Comparison of ENCODE assay signal across 24 mouse cellular contexts in genomic region chr1:125345448-125345847, GRCm38 (mm10).
A peak's percentile ranks its signal among the peaks of the same experiment; 100 is the strongest.
DNase-seq lines count a peak whose midpoint lies in the region; ATAC-seq and TF ChIP-seq lines count a peak whose summit lies in the region.
"Had no signal": no experiment of that assay in that cellular context is flagged by ENCODE, and none has a peak within 500 bp of the region (broad histone marks: within the 10 kb centered on the region; RNA-seq: fewer than 3 reads in every experiment).

No protein-coding gene starts in this region.

- no peaks in the 10 kb centered on the region for H3K4me1 ChIP-seq in liver, postnatal 0 days (ENCODE audit: insufficient read depth)
- no peaks in the 10 kb centered on the region for H3K4me1 ChIP-seq in liver, embryonic 12.5 days
- no peaks in the 10 kb centered on the region for H3K4me1 ChIP-seq in E14TG2a.4 (replicated peaks; ENCODE audit: low read depth, low read length)
- no peaks in the 10 kb centered on the region for H3K4me1 ChIP-seq in hindbrain, embryonic 16.5 days (ENCODE audit: control insufficient read depth, insufficient read depth, low read depth, low read length)
- H3K4me1 ChIP-seq: forebrain, embryonic 10.5 days; forebrain, embryonic 13.5 days; heart, embryonic 13.5 days had no signal

- no peaks in the 10 kb centered on the region for H3K9me3 ChIP-seq in liver, postnatal 0 days (ENCODE audit: low read length)
- H3K9me3 ChIP-seq in liver, embryonic 12.5 days (replicated peaks): peaks cover 8% of the 10 kb centered on the region; the same call in 1 of the 2 replicates
- peaks cover 46% of the 10 kb centered on the region for H3K9me3 ChIP-seq in E14TG2a.4 (ENCODE audit: low read length)
- peaks cover 2% of the 10 kb centered on the region; the same call in 1 of the 2 replicates for H3K9me3 ChIP-seq in hindbrain, embryonic 16.5 days (ENCODE audit: control insufficient read depth, low read length)

- H3K27me3 ChIP-seq in liver, postnatal 0 days (ENCODE audit: insufficient read depth, low read length): no peaks in the 10 kb centered on the region
- no peaks in the 10 kb centered on the region for H3K27me3 ChIP-seq in liver, embryonic 12.5 days (replicated peaks)
- H3K27me3 ChIP-seq in E14TG2a.4 (ENCODE audit: insufficient read depth, low read length): no peaks in the 10 kb centered on the region
- no peaks in the 10 kb centered on the region for H3K27me3 ChIP-seq in hindbrain, embryonic 16.5 days (replicated peaks; ENCODE audit: control insufficient read depth, insufficient read depth, low read length)
- H3K27me3 ChIP-seq: forebrain, embryonic 13.5 days; heart, embryonic 13.5 days had no signal

- 0 out of 2 replicates have a peak, but pooled peaks have one; percentile 27 for ATAC-seq in liver, postnatal 0 days
- ATAC-seq in liver, embryonic 12.5 days: no peak
- ATAC-seq in megakaryocyte, adult 5-6 weeks (ENCODE audit: poor library complexity, severe bottlenecking): peak; percentile 46
- ATAC-seq in hindbrain, embryonic 16.5 days: no peak
- ATAC-seq: activated CD4-positive, CD25-positive, alpha-beta regulatory T cell, adult 4 months; CD4-positive, CD25-positive, alpha-beta regulatory T cell, adult 4 months; forebrain, embryonic 13.5 days; forebrain, embryonic 16.5 days; intestine, postnatal 0 days had no signal

- H3K4me3 ChIP-seq in liver, postnatal 0 days (ENCODE audit: low read depth, low read length): no peak overlapping the region
- no peak overlapping the region for H3K4me3 ChIP-seq in liver, embryonic 12.5 days
- 0 out of 2 replicates have a peak overlapping the region, but pooled peaks have one; percentile 26 for H3K4me3 ChIP-seq in E14TG2a.4 (replicated peaks; ENCODE audit: low read length)
- no peak overlapping the region for H3K4me3 ChIP-seq in gastrocnemius, adult 2 months
- no peak overlapping the region for H3K4me3 ChIP-seq in hindbrain, embryonic 16.5 days (ENCODE audit: low read length)
- H3K4me3 ChIP-seq: forebrain, embryonic 10.5 days; forebrain, embryonic 13.5 days; heart, embryonic 13.5 days had no signal

- H3K4me2 ChIP-seq in liver, postnatal 0 days (ENCODE audit: low read depth, low read length): no peak overlapping the region
- H3K4me2 ChIP-seq in liver, embryonic 12.5 days: no peak overlapping the region
- H3K4me2 ChIP-seq in hindbrain, embryonic 16.5 days (ENCODE audit: low read length): no peak overlapping the region
- H3K4me2 ChIP-seq: forebrain, embryonic 13.5 days; heart, embryonic 13.5 days; hindbrain, embryonic 14.5 days had no signal

- 82% methylated on average over 6 of the region's 6 CpGs for WGBS in liver, postnatal 0 days (ENCODE audit: insufficient replicate concordance)
- WGBS in liver, embryonic 12.5 days (ENCODE audit: insufficient replicate concordance): 78% methylated on average over 6 of the region's 6 CpGs
- WGBS in hindbrain, embryonic 16.5 days: 95% methylated on average over 6 of the region's 6 CpGs

- DNase-seq in liver, postnatal 0 days: no peak
- no peak for DNase-seq in gastrocnemius, adult 2 months
- DNase-seq: adrenal gland, adult 8-10 months; adrenal gland, postnatal 25 days; cerebellum, adult 11-12 months; cerebellum, adult 8-10 months; cerebellum, postnatal 36 days; gastrocnemius, postnatal 10 days; gastrocnemius, postnatal 36 days; heart, adult 18-20 months; heart, postnatal 14 days; heart, postnatal 4 days had no signal

- no peaks in the 10 kb centered on the region for H3K36me3 ChIP-seq in liver, postnatal 0 days (replicated peaks; ENCODE audit: insufficient read depth, low read length)
- no peaks in the 10 kb centered on the region for H3K36me3 ChIP-seq in liver, embryonic 12.5 days
- H3K36me3 ChIP-seq in E14TG2a.4 (ENCODE audit: insufficient read depth, low read length): no peaks in the 10 kb centered on the region
- H3K36me3 ChIP-seq in hindbrain, embryonic 16.5 days (ENCODE audit: control insufficient read depth, insufficient read depth, low read length): no peaks in the 10 kb centered on the region
- H3K36me3 ChIP-seq: forebrain, embryonic 10.5 days; heart, embryonic 13.5 days had no signal

- intact Hi-C loops in gastrocnemius, adult 2 months (cut with DNase I): no loop called here

- no peak overlapping the region for H3K27ac ChIP-seq in liver, postnatal 0 days (ENCODE audit: low read depth)
- no peak overlapping the region for H3K27ac ChIP-seq in liver, embryonic 12.5 days
- H3K27ac ChIP-seq in gastrocnemius, adult 2 months: no peak overlapping the region
- no peak overlapping the region for H3K27ac ChIP-seq in hindbrain, embryonic 16.5 days (ENCODE audit: low read depth, low read length)
- H3K27ac ChIP-seq: forebrain, embryonic 10.5 days; forebrain, embryonic 13.5 days; heart, embryonic 13.5 days; hindbrain, embryonic 14.5 days had no signal

- no peak for TF ChIP-seq CTCF in liver, postnatal 0 days (IDR thresholded peaks at IDR 0.05; ENCODE audit: low read depth)
- no peak for TF ChIP-seq CTCF in E14TG2a.4 (conservative IDR thresholded peaks at IDR 0.05; ENCODE audit: low read length)
- no peak for TF ChIP-seq CTCF in gastrocnemius, adult 2 months (IDR thresholded peaks at IDR 0.05)

- H3K9ac ChIP-seq in liver, postnatal 0 days (replicated peaks): no peak overlapping the region
- no peak overlapping the region for H3K9ac ChIP-seq in liver, embryonic 12.5 days
- no peak overlapping the region for H3K9ac ChIP-seq in hindbrain, embryonic 16.5 days (ENCODE audit: low read depth, low read length)
- H3K9ac ChIP-seq: forebrain, embryonic 13.5 days; heart, embryonic 13.5 days; hindbrain, embryonic 14.5 days had no signal

- no peak for TF ChIP-seq EP300 in liver, postnatal 0 days (IDR thresholded peaks at IDR 0.05; ENCODE audit: low read depth)

Comparison
In these comparisons a context has a peak if more than half of its experiments do, and no peak if none do; other contexts are left out.
1. ATAC-seq: peak in liver, postnatal 0 days (single experiment) and megakaryocyte, adult 5-6 weeks (single experiment); none in liver, embryonic 12.5 days (single experiment) and hindbrain, embryonic 16.5 days (single experiment).